Mouse (Mus musculus) heart, adult 11 months (tissue): ENCODE measurements around the gene Gabra4.

Source experiments
- DNase-seq: peaks from one replicate; pipeline ENCODE4 v3.0.0; 2022

Gene Gabra4

DNA sequence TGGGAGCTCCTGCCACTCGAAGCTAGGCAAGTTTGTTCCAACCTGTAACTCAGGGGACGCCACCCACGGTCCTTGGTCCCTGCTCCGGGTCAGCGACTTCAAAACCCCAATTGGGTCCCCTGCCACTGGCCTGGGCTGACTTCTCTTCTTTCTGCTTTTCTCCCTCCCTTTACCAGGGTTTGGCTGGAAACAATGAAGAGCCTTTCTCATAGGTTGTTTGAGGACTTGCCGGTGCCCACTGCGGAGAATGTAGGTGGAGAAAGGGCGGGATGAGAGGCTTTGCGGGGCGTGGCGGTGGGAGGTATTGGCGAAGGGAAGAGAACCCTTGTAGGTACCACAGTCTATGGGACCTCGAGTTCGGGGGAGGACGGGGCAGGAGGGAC lies at the start of gene Gabra4:
Gene Gabra4, minus strand, starts transcription at position 194 of the 383 bp plus-strand sequence.
- DNase-seq = peak; percentile 85

- DNase-seq = no peak
Observed at GRCm38 (mm10) chr5:71701273-71701614, 43.1 kb upstream of the Gabra4 start.

GRCm38 (mm10) chr5:71700468-71701272 lies 42.6 kb upstream of the Gabra4 start:
- peak; percentile 92 for DNase-seq

- DNase-seq = peak; percentile 64
Observed at GRCm38 (mm10) chr5:71699696-71700467, 41.8 kb upstream of the Gabra4 start.

DNA sequence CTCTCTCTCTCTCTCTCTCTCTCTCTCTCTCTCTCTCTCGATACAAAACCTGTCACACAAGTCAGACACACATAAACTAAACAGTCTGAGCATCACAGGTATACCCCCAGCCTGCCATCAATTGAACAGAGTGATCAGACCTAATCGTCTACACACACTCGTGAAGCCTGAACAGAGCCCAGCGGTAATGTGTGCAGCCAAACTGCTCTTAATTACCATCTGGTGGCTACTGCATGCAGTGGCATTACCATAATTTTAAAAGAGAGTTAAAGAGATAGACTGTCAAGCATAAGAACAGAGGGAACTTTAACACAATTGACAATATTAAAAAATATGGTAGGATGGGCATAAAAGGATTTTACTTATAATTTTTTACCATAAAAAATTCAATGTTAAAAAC lies 7.5 kb upstream of the Gabra4 start:
- DNase-seq = peak; percentile 39

DNA sequence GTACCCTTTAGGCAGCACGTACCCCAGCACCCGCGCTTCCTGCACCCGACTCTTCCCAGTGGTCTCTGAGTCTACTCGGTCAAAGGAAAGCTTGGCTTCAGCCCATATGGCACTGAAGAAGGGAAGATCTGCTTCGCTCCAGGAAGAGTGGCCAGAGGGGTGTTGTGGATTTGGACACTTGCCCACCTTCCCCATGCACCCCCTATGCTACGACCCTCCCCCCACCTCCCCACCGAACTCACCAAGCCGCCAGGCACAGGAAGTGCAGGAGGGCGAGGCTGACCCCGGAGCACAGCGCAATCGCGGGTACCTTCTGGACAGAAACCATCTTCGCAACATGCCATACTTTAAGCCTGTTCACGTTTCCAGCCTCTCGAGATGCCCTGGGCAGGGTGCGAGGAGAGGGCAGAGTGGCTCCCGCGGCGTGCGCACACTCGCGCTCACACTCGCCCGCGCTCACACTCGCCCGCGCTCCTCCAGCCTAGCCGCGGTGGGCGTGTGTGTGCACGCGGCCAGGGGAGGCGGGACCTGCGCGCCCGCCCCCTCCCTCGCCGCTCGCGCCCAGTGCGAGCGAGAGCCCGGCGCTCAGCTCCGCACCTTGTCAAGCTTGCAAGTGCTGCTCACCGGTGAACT lies 510 bp downstream of the Gabra4 start, which contains the start of gene Gabrb1:
Gene Gabrb1, plus strand, starts transcription at position 632 of the 633 bp plus-strand sequence.
- no peak for DNase-seq

GRCm38 (mm10) chr5:71656771-71657170 lies 1.3 kb downstream of the Gabra4 start:
- DNase-seq = no peak

DNA sequence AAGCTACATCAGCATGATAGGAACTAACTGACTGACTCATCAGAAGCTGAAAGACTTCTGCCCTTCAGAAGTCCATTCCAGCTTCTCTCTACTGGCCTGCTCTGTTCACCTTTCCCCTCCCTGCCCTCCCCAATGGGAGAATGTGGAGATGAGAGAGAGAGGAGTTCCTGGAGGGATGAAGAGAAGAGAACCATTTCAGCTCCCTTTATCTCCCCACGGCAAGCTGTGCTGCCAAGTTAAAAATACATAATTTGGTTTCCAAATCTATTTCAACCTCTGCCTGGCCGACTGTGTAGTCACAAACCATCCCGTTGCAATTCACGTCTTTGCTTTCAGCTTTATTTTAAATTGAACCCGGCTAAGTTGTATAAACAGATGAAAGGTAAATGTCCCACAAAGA lies 4.1 kb downstream of the Gabra4 start:
- DNase-seq = no peak

- DNase-seq = no peak
Observed at GRCm38 (mm10) chr5:71648108-71648507, 10.0 kb downstream of the Gabra4 start.

GRCm38 (mm10) chr5:71639804-71640203 lies 18.3 kb downstream of the Gabra4 start:
- no peak for DNase-seq

GRCm38 (mm10) chr5:71627820-71628219 lies 30.3 kb downstream of the Gabra4 start:
- no peak for DNase-seq

GRCm38 (mm10) chr5:71616734-71617133 lies 41.4 kb downstream of the Gabra4 start:
- no peak for DNase-seq

DNA sequence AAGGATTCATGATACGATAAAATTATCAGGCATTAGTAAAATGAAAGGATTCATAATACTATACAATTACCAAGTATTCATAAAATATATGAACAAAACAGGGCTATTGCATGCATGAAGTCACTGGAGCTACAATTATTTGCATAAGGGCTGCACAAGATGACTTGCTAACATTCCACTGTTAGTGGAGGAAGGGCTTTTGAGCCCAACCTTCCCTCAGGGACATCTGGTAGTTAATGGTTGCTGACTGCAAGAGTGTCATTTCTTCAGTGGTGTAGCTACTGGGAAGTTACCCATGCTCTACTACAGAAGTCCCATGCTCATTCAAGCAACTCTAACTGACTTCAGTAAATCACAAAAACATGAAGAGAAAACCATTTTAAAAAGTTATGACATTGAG lies 43.8 kb downstream of the Gabra4 start:
- DNase-seq = no peak

DNA sequence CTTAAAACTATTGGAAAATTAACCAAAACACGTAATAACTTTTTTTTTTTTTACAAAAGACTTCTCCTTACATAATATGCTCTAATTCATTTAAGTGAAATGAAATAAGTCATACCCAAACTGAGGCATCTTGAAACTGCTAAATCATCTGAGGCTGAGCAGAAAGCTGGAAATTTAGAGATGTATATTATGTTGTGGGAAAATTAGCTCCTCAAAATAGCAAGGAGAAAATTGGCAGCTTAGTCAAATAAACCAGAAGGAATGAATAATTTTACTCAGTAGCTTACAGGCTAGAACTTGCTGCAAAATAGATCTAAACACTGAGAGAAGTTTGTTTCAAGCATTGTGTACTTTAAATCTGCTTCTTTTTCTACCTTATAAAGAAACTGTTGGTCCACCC lies 49.4 kb downstream of the Gabra4 start:
- no peak for DNase-seq

DNA sequence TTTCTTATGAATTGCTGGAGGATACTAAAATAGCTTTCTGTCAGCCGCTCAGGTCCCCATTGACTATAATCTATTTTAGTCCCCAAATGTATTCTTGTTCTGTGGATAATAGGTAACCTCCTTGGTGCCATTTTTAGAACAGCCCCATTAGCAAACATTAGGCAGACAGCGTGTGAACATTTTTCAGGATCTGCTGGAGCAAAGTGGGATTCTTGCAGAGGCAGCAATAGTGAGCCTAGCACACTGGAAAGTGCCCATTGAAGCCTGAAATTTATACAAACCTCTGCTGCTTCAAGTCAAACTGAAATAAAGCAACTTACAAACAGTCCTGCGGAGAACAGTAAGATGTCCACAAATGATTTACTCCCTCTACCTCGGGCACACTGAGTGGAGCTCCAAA lies 51.2 kb downstream of the Gabra4 start:
- DNase-seq = no peak

GRCm38 (mm10) chr5:71604128-71604690 lies 53.9 kb downstream of the Gabra4 start:
- no peak for DNase-seq

- DNase-seq = no peak
Observed at GRCm38 (mm10) chr5:71595321-71595720, 62.8 kb downstream of the Gabra4 start.

DNA sequence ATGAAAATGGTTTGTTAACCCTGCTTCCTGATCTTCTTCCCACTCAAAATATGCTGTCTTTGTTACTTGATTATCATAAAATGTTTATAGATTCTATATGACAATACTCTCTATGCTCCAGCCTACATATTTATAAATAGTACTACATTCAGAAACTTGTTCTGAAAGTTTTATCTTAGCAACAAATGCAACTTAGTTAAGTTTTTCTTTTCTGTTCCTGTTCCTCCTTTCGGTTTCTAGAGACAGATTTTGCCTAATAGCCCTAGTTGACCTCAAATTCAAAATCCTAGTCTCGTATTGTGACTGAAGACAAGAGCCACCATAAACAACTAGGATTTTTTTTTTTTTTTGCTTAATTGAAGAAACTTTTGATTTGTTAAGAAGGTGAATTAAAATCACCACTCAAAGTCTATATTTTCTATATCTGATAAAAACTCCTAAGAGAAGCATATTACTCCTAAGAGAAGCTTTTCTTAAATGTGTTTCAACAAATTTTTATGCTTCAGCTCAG lies 64.3 kb downstream of the Gabra4 start:
- DNase-seq = no peak

GRCm38 (mm10) chr5:71571646-71572237 lies 86.4 kb downstream of the Gabra4 start:
- peak; percentile 79 for DNase-seq

DNA sequence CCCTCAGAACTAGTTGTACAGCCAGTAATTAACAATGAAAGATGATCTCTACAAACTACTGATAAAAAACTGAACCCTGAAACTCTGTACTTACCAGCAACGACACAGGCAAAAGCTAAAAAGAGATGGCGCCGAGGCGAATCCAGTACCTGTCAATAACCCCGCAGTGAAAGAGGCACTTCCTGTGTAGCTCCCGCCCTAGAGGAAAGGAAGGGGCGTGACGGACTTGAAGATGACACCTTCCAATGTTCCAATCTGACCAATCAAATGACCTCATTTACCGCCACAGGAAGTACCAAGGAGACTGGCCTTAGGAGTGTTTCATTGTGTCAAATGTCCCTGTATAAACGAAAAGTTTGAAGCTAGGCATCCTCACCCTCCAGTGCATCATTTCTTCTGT lies 110.0 kb downstream of the Gabra4 start, which contains the start of gene Cox7b2:
Gene Cox7b2, minus strand, starts transcription at position 127 of the 400 bp plus-strand sequence.
- peak; percentile 75 for DNase-seq

- DNase-seq = no peak
Observed at GRCm38 (mm10) chr5:71545554-71545953, 112.6 kb downstream of the Gabra4 start.

DNA sequence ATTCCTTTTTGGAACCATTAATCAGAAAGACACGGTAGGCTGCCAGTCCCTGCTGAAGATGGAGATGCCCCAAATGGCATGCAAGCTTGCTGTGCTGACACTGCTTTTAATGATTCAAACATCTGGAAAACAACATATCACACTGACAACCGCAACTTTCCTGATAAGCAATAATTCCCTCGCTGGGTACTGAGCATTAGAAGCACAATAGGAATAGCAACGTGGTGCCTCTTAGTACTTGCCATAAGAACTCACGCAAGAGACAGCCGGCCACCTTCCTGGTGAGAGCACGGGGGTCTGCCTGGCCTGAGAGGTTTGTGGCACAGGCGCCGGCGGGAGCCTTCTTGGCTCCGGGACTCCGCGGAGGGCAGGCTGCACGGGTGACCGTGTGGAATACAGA lies 132.6 kb downstream of the Gabra4 start:
- DNase-seq = peak; percentile 83
